Mouse (Mus musculus): ENCODE measurements around the gene Nemp1. TPM values are rescaled to one million over a fixed set of nuclear protein-coding genes. Genes with fewer than 3 reads are reported as not detected.

The Nemp1 gene
- 3.0 and 3.4 TPM in 2 replicates for polyA plus RNA-seq (2014; fragmentation: Nextera tagmentation; extraction: Ambion mirVana)

DNA sequence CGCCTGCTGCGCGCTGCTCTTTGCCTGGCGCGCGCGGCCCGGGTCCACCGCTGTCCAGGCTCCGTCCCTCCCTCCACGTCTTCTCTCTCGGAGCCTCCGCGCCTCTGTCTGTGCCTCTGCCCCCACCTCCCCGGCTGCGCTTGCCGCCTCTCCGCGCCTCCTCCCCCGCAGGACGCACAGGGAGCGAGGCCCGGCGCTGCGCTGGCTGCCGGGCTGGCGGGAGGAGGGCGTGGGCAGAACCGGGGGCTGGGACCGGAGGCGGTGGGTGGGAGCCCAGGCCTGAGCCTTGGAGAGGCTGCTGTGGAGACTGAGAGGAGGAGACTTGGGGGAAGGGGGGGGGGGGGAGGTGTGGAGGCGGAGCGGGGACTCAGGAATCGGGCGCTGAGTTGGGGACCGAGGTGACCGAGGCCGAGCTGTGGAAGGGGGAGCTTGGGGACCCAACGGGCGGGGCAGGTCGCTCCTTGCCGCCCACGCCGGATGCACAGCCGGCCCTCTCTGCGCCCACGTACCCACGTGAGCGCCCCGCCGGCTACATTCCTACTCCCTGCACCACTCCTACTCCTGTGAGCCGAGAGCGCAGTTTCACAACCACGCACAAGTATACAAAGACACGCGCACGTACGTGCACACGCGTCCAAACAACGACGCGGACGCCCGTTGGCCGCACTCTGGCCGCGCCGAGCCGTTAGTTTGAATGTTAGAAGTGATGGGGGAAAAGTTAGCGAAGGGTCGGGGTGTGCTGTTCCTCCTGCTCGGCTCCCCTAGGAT, at the start of gene Nemp1:
Gene Nemp1, plus strand, starts transcription at position 401 of the 768 bp plus-strand sequence.
- peaks cover 14% of the 10 kb centered on the region; the same call in 1 of the 2 replicates for H3K4me1 ChIP-seq (ENCODE audit: control insufficient read depth, insufficient read depth, low read length)
- H3K27ac ChIP-seq (ENCODE audit: low read depth, low read length): peak within 1 kb of the TSS; percentile 53; the same call in 1 of the 2 replicates
- no peaks in the 10 kb centered on the region for H3K9me3 ChIP-seq (ENCODE audit: control insufficient read depth, low read length)
- peaks cover 37% of the 10 kb centered on the region for H3K27me3 ChIP-seq (ENCODE audit: control insufficient read depth, insufficient read depth, low read length)
- WGBS: 1% methylated on average over 63 of the region's 73 CpGs
- peak; percentile 47 for ATAC-seq (ENCODE audit: low read depth)
- no peaks in the 10 kb centered on the region for H3K36me3 ChIP-seq (ENCODE audit: control insufficient read depth, insufficient read depth, low read length)
- H3K4me3 ChIP-seq (ENCODE audit: low read depth, low read length): peak within 1 kb of the TSS; percentile 43
- peak within 1 kb of the TSS; percentile 41 for H3K9ac ChIP-seq (replicated peaks; ENCODE audit: low read depth, low read length)
- peak within 1 kb of the TSS; percentile 71 for H3K4me2 ChIP-seq (ENCODE audit: low read depth, low read length)

DNA sequence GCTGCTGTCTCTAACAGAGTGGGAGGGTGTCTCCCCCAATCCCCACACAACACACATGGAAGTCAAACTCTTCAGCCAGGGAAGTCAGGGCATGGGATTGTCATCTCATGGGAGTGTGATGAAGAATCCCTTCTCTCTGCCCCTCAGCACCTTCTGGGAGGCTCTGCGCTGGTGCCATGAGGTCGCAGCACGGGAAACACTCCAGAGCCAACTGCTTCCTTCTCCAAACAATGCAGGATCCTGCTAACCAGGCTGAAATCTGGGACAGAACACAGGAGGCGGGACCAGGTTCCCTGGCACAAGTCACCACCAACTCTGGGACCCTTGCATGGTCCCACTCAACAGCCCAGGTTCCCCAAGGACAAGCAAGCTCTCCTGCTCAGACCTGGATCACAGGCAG, 49.4 kb upstream of the Nemp1 start:
- no peak overlapping the region for H3K9ac ChIP-seq (replicated peaks; ENCODE audit: low read depth, low read length)
- no peak overlapping the region for H3K27ac ChIP-seq (ENCODE audit: low read depth, low read length)
- peaks cover 56% of the 10 kb centered on the region for H3K4me1 ChIP-seq (ENCODE audit: control insufficient read depth, insufficient read depth, low read length)
- ATAC-seq (ENCODE audit: low read depth): no peak
- peaks cover 4% of the 10 kb centered on the region for H3K36me3 ChIP-seq (ENCODE audit: control insufficient read depth, insufficient read depth, low read length)
- no peak overlapping the region for H3K4me3 ChIP-seq (ENCODE audit: low read depth, low read length)
- H3K27me3 ChIP-seq (ENCODE audit: control insufficient read depth, insufficient read depth, low read length): no peaks in the 10 kb centered on the region
- peak overlapping the region; percentile 91; the same call in 1 of the 2 replicates for H3K4me2 ChIP-seq (ENCODE audit: low read depth, low read length)
- no peaks in the 10 kb centered on the region for H3K9me3 ChIP-seq (ENCODE audit: control insufficient read depth, low read length)
- WGBS: 64% methylated on average over 4 of the region's 4 CpGs

DNA sequence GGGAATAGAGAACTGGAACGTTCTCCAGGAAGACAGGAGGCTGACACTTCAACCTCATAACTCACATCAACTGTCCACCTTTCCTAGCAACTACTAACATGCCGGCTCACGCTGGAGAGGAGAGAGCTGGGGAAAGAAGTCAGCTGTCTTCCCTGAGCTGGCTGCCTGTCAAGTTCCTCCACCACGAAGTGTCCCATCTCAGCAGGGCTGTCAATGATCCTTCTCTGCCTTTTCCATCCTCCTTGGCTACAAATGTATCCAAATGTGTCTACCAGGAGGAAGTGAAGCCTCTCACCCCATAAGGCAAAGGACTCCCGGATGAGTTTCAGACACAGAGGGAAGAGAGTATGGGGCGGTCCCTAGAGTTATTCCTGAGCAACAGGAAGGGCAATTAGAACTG, 48.5 kb upstream of the Nemp1 start:
- 46% methylated on average over 6 of the region's 6 CpGs for WGBS
- Histone ChIP-seq H3K36me3 (ENCODE audit: control insufficient read depth, insufficient read depth, low read length) (no peaks in the 10 kb centered on the region), H3K9me3 (ENCODE audit: control insufficient read depth, low read length) (no peaks in the 10 kb centered on the region), H3K4me2 (ENCODE audit: low read depth, low read length) (peak overlapping the region; percentile 91), H3K27ac (ENCODE audit: low read depth, low read length) (no peak overlapping the region), H3K27me3 (ENCODE audit: control insufficient read depth, insufficient read depth, low read length) (no peaks in the 10 kb centered on the region), H3K4me3 (ENCODE audit: low read depth, low read length) (0 out of 2 replicates have a peak overlapping the region, but pooled peaks have one; percentile 88), H3K9ac (replicated peaks; ENCODE audit: low read depth, low read length) (no peak overlapping the region), H3K4me1 (ENCODE audit: control insufficient read depth, insufficient read depth, low read length) (peaks cover 56% of the 10 kb centered on the region)
- ATAC-seq (ENCODE audit: low read depth): no peak

DNA sequence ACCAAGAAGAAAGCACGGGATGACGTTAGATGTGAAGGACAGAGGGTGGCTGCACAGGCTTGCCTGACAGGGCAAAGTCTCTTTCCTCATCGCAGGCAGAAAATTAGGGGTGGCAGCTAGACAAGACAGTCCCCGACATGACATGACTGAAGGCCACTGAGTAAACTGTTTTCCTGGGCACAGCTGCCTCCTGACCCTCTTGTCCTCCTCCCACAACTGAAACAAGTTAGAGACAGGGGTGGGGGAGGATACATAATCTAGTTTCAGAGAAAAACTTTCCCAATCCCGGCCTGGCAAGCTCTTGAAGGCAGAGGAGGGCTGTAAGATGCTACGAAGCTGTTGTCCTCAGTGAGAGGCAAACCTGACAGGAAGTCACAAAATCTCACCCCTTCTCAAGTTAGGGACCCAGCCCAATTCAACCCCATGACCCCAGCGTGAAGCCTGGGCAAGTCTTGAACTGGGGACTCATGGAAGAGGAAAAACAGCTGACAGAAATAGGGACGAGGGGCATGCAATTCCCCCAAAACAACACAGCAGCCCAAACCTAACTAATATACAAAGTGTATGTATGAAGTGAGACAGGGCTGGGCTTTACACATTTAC, 47.5 kb upstream of the Nemp1 start:
- Histone ChIP-seq H3K4me2 (ENCODE audit: low read depth, low read length) (peak overlapping the region; percentile 91), H3K27me3 (ENCODE audit: control insufficient read depth, insufficient read depth, low read length) (no peaks in the 10 kb centered on the region), H3K36me3 (ENCODE audit: control insufficient read depth, insufficient read depth, low read length) (no peaks in the 10 kb centered on the region), H3K4me1 (ENCODE audit: control insufficient read depth, insufficient read depth, low read length) (peaks cover 51% of the 10 kb centered on the region), H3K9me3 (ENCODE audit: control insufficient read depth, low read length) (no peaks in the 10 kb centered on the region), H3K27ac (ENCODE audit: low read depth, low read length) (peak overlapping the region; percentile 91), H3K4me3 (ENCODE audit: low read depth, low read length) (peak overlapping the region; percentile 88), H3K9ac (replicated peaks; ENCODE audit: low read depth, low read length) (peak overlapping the region; percentile 97)
- 34% methylated on average over 8 of the region's 8 CpGs for WGBS
- ATAC-seq (ENCODE audit: low read depth): no peak

DNA sequence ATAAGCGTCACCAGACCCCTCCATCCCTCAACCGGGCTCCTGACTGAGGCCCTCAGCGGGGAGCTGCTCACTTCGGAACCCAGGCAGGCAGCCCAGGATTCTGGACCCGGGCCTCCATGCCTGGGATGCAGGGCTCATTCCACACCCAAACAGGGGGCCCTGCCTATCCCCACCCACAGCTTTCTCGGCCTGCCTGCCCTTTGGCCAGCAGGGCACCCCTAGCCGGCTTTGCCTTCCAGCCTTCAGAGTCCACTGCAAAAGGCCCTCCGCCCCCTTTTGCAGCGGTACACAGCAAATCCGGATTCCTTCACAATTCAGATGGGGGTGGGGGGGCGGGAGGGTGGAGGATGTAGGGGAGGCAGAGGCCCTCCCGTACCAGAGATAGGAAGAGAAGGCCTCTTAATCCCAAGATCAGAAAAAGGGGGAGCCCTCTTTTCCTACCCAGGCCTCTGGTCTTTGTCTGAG, 46.7 kb upstream of the Nemp1 start:
- Histone ChIP-seq H3K27ac (ENCODE audit: low read depth, low read length) (peak overlapping the region; percentile 91), H3K4me2 (ENCODE audit: low read depth, low read length) (peak overlapping the region; percentile 91), H3K9me3 (ENCODE audit: control insufficient read depth, low read length) (no peaks in the 10 kb centered on the region), H3K36me3 (ENCODE audit: control insufficient read depth, insufficient read depth, low read length) (no peaks in the 10 kb centered on the region), H3K9ac (replicated peaks; ENCODE audit: low read depth, low read length) (peak overlapping the region; percentile 97), H3K4me3 (ENCODE audit: low read depth, low read length) (peak overlapping the region; percentile 88), H3K27me3 (ENCODE audit: control insufficient read depth, insufficient read depth, low read length) (no peaks in the 10 kb centered on the region), H3K4me1 (ENCODE audit: control insufficient read depth, insufficient read depth, low read length) (peaks cover 44% of the 10 kb centered on the region)
- WGBS: 1% methylated on average over 12 of the region's 12 CpGs
- ATAC-seq (ENCODE audit: low read depth): 0 out of 2 replicates have a peak, but pooled peaks have one; percentile 1

DNA sequence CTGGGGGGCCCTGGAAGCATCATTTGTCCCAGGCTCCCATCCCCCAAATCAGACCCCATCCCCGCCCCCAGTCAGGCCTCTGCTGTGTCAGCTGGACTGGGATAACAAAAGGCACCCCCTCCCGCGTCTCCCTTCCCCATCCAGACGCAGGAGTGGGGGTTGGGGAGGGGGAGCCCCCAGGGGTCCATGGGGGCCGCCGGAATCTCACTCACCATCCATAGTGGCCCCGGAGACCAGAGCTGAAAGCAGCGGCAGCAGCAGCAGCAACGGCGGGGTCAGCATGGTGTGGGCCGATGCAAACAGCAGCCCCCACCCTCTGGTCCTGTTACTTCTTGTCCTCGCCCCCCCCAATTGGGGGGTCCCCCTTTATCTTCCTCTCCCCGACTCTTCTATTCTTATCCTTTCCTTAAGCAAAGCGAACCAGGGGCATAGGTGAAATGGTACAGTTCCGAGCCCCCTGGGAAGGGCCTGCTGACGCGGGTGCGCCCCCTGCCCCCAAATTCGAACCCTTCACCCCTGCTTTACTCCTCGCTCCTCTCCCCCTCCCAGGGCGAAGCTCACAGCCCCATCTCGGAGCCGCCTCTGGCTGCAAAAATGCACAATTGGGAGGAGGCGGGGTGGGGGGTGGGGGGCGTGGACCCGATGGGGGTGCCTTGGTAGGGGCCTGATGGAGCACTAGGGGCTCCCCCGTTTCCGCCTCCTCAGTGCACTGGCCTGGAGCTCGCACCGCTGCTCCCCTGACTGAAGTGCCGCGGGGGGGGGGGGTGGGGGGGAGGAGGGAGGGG, 46.1 kb upstream of the Nemp1 start, which contains the start of gene Lrp1:
Gene Lrp1, minus strand, starts transcription at position 743 of the 785 bp plus-strand sequence.
- H3K36me3 ChIP-seq (ENCODE audit: control insufficient read depth, insufficient read depth, low read length): no peaks in the 10 kb centered on the region
- no peaks in the 10 kb centered on the region for H3K9me3 ChIP-seq (ENCODE audit: control insufficient read depth, low read length)
- H3K27ac ChIP-seq (ENCODE audit: low read depth, low read length): peak within 1 kb of the TSS; percentile 91
- H3K27me3 ChIP-seq (ENCODE audit: control insufficient read depth, insufficient read depth, low read length): no peaks in the 10 kb centered on the region
- H3K9ac ChIP-seq (replicated peaks; ENCODE audit: low read depth, low read length): peak within 1 kb of the TSS; percentile 97
- H3K4me1 ChIP-seq (ENCODE audit: control insufficient read depth, insufficient read depth, low read length): peaks cover 38% of the 10 kb centered on the region
- under 1% methylated on average over 26 of the region's 32 CpGs for WGBS
- H3K4me2 ChIP-seq (ENCODE audit: low read depth, low read length): peak within 1 kb of the TSS; percentile 91
- ATAC-seq (ENCODE audit: low read depth): peak; percentile 82
- peak within 1 kb of the TSS; percentile 88 for H3K4me3 ChIP-seq (ENCODE audit: low read depth, low read length)

DNA sequence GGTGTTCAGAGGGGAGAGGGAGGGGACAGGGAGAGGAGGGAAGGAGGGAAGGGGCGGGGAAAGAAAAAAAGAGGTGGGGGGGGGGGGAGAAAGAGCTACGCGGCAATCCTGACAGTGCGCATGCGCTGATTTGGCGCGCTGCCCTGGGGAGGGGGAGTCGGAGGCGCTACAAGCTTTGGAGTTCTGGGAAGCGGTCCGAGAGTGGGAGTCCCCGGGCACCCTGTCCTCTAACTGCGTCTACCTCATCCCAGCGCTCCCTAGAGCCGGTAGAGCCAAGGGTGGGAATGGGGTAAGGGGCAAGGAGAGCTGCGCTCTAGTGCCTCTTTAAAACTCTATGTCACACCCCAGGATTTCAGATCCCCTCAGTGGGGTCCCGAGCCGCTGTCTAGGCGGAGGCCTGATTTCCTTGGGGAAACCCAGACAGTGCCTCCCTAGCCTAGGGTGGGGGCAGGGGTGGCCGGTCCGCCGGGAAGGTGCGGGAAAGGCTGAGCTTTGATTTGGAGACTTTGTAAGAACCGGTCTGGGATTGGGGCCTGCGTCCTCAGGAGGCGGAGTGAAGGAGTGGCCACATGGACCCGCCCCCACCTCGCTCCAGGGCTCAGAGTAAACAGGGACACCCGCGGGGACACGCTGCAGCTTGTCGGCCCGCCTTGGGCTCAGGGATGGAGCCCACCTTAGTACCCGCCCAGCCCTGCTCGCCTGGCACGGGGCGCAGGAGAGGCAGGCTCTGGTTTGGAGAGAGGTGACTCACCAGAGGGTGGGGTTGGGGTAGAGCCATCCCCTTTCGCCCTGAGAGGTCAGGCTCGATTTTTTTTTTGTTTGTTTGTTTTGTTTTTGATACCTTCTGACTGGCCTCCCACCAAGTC, 45.3 kb upstream of the Nemp1 start:
- no peaks in the 10 kb centered on the region for H3K36me3 ChIP-seq (ENCODE audit: control insufficient read depth, insufficient read depth, low read length)
- peak overlapping the region; percentile 88 for H3K4me3 ChIP-seq (ENCODE audit: low read depth, low read length)
- H3K9me3 ChIP-seq (ENCODE audit: control insufficient read depth, low read length): no peaks in the 10 kb centered on the region
- peak; percentile 81 for ATAC-seq (ENCODE audit: low read depth)
- H3K9ac ChIP-seq (replicated peaks; ENCODE audit: low read depth, low read length): peak overlapping the region; percentile 52
- peaks cover 31% of the 10 kb centered on the region for H3K4me1 ChIP-seq (ENCODE audit: control insufficient read depth, insufficient read depth, low read length)
- 0% methylated on average over 30 of the region's 39 CpGs for WGBS
- peak overlapping the region; percentile 91 for H3K4me2 ChIP-seq (ENCODE audit: low read depth, low read length)
- peak overlapping the region; percentile 83 for H3K27ac ChIP-seq (ENCODE audit: low read depth, low read length)
- no peaks in the 10 kb centered on the region for H3K27me3 ChIP-seq (ENCODE audit: control insufficient read depth, insufficient read depth, low read length)

DNA sequence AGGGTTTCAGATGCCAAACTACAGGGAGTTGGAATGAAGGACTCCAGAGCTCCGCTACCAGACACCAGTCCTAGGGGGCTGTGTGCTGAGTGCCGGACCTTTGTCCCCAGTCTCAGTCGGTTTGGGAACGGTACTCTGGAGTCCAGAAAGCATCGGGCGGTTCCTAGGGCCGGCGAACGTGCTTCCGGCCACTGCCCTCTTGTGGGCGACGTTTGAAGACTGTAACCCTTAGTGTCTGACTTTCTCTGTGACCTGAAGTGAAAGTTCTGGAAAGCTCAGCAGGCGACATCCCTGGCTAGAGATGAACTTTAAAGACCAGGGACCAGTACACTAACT, 44.7 kb upstream of the Nemp1 start:
- Histone ChIP-seq H3K4me2 (ENCODE audit: low read depth, low read length) (peak overlapping the region; percentile 91), H3K4me3 (ENCODE audit: low read depth, low read length) (peak overlapping the region; percentile 88), H3K9me3 (ENCODE audit: control insufficient read depth, low read length) (no peaks in the 10 kb centered on the region), H3K27ac (ENCODE audit: low read depth, low read length) (peak overlapping the region; percentile 83; the same call in 1 of the 2 replicates), H3K4me1 (ENCODE audit: control insufficient read depth, insufficient read depth, low read length) (peaks cover 25% of the 10 kb centered on the region), H3K27me3 (ENCODE audit: control insufficient read depth, insufficient read depth, low read length) (no peaks in the 10 kb centered on the region), H3K36me3 (ENCODE audit: control insufficient read depth, insufficient read depth, low read length) (no peaks in the 10 kb centered on the region), H3K9ac (replicated peaks; ENCODE audit: low read depth, low read length) (peak overlapping the region; percentile 52)
- peak; percentile 15; the same call in 1 of the 2 replicates for ATAC-seq (ENCODE audit: low read depth)
- WGBS: 0% methylated on average over 13 of the region's 13 CpGs

All from neural tube, embryonic 14.5 days (tissue).